Mouse (Mus musculus) brain, embryonic 14.5 days (tissue): Measurements from ENCODE around the gene Rasl11b. TPM values are rescaled to one million over a fixed set of nuclear protein-coding genes. Genes with fewer than 3 reads are reported as not detected.

Source experiments
- DNase-seq: peaks from one replicate; pipeline ENCODE4 v3.0.0-alpha.2; 2011; ENCODE audit warnings: low read depth
- CTCF ChIP-seq: fragments of 200-500 bp; IDR thresholded peaks from 2 replicates; pipeline ENCODE4 v1.5.1; 2012; ENCODE audit warnings: inconsistent platforms, mild to moderate bottlenecking, moderate library complexity, borderline replicate concordance; ENCODE audit not compliant: insufficient read depth, insufficient read length; ENCODE audit errors: extremely low read depth
- POLR2A ChIP-seq: fragments of 200-500 bp; IDR thresholded peaks from 2 replicates; pipeline ENCODE4 v1.6.1; 2012; ENCODE audit warnings: mild to moderate bottlenecking, inconsistent platforms, borderline replicate concordance; ENCODE audit not compliant: poor library complexity, insufficient read depth, insufficient read length, severe bottlenecking; ENCODE audit errors: extremely low read depth
- polyA plus RNA-seq: library from polyadenylated mRNA; depleted of rRNA; stranded (reverse); fragments of >200 nt; gene quantifications from 2 replicates; pipeline ENCODE4 v1.2.3, GENCODE M21; 2012; rRNA removed

Gene Rasl11b
- polyA plus RNA-seq, 1 experiment = 16.0 TPM

DNA sequence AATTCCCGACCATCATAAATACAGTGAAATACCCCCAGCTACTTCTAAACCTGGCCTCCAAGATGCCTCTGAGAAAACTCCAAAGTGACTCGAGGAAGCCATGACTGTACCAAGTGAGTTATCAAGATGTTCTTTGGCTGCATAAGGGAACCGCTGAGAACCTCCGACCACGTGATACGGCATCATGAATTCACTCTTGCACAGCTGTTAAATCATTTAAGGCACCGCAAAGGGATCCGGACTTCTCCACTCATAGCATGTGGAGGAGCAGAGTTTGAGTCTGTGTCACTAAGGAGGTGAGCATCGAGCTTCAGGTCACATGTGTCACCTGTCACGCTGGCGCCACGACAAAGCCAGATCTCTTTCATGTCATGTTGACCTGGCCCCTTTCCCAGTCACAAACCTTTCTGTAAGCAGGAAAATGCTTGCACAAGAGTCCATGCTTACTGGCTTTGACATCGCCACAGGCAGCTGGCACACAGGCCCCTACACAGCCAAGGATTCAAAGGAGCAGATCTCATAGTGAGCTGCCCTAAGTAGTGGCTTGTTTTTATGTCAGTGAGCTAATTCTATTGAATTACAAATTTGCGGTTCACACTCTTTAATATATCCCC is 49.4 kb downstream of the Rasl11b start:
- TF ChIP-seq CTCF (no peak), POLR2A (no peak)
- peak; percentile 33 for DNase-seq

DNA sequence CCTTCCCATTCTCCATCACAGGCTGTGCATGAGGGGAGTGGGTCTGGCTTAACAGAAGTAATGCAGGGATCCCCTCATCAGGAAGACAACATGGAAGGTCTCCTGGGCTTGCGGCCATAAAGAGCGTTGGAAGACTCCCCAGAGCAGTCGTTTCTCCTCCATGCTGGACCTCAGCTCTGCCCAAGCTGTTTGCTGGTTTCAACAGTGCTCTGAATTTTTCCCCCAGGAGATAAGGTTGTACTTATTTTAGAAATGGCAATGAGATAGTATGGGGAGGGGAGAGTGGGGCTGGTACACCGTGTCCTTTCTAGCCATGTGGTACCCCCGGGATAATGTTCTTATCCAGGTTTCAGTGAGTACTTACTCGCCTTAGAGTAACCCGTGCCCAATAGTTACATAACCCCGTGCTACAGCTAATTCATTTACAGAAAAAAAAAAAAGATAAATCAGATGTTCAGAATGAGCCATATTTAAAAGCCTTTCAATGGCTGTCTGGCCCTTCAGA is 50.6 kb downstream of the Rasl11b start:
- no peak for DNase-seq
- no peak for TF ChIP-seq POLR2A
- no peak for TF ChIP-seq CTCF

DNA sequence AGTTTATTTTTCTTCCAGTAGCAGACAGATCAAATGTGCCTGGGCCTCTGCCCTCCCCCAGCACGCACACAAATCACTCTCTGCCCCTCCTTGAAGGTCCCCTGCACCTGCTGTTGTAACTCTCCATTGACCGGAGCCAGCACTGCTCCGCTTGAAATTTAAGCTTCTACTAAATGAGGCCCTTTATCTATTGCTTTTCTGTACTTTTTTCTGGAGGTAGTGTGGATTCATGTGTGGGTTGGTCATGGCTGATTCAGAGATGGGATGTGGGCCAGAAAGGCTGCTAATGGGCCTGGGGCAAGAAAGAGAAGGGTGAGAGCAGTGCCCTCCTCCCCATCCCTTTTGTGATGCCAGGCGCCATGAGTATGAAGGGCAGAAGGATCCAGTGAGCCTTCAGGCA is 51.4 kb downstream of the Rasl11b start:
- no peak for TF ChIP-seq POLR2A
- TF ChIP-seq CTCF = no peak
- peak; percentile 55 for DNase-seq

DNA sequence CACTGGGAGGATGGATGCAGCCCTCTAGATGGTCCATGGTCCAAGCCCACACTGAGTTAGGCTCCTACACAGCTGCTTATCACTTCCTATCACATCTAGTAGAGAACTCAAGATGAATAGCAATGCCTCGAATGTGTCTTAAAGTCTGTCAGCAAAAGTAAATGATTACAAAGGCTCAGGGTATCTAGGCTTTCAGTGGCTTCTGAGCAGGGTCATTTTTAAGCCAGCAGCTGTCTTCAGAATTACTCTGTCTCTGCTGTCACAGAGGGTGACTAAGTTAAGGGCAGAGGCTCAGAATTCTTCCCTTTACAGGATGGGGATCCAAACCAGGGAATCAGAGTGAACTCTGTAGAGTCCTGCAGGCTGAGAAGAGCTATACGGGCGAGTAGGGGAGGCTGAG is 51.9 kb downstream of the Rasl11b start:
- TF ChIP-seq CTCF = no peak
- TF ChIP-seq POLR2A = no peak
- no peak for DNase-seq

Other genes with a start within 250 kb of the Rasl11b start
- gene Usp46, start 126.9 kb upstream of the Rasl11b start, polyA plus RNA-seq = 17.2 and 24.4 TPM in 2 replicates